Mouse (Mus musculus): ENCODE measurements around the gene Zbtb25. TPM values are rescaled to one million over a fixed set of nuclear protein-coding genes. Genes with fewer than 3 reads are reported as not detected.

Gene Zbtb25
- total RNA-seq, 2 experiments from 2014 or later, result 17.6 to 23.6 TPM

DNA sequence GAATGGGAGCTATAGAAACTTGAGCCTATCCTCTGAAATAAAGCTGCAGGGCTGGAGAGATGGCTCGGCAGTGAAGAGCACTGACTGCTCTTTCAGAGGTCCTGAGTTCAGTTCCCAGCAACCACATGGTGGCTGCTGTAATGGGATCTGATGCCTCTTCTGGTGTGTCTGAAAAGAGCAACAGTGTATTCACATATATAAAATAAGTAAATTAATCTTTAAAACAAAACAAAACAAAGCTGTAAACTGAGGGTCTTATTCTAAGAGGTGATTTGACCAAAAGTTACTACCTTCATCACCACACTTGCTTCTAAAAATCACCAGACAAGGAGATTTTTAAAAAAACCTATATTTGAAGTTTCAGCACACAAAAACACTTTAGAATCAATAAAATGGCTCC, 8.5 kb downstream of the Zbtb25 start:
- Histone ChIP-seq H3K4me3 (no peak overlapping the region), H3K27ac (no peak overlapping the region)
- no peak for DNase-seq (ENCODE audit: low spot score in 2 of 2)
- no peak for TF ChIP-seq CTCF (conservative IDR thresholded peaks at IDR 0.05)

DNA sequence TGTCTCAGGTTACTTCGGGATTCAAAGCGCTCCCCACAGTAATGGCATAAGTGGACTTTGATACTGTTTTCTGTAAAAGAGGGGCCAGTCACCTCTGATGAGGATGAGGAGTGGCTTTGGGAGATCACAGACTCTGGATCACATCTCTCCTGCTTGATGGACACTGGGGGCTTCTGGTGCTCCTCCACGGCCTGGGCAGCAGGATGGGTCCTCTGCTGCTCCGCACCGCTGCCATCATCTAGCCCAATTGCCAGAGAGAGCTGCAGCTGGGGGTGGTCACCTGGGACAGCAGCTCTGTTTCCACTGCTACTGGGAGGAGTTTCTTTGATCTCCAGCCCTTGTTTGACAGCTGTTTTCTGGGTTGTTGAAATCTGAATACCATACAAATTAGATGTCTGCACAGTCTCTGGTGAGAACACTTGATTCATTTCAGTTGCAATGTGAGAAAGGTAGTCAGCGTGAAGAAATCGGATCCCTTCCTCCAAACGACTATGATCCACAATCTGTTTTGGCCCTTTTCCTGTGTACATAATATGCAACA, 19.7 kb downstream of the Zbtb25 start:
- Histone ChIP-seq H3K27ac (no peak overlapping the region), H3K4me3 (no peak overlapping the region)
- DNase-seq (ENCODE audit: low spot score in 2 of 2), result no peak
- TF ChIP-seq CTCF (conservative IDR thresholded peaks at IDR 0.05), result no peak

DNA sequence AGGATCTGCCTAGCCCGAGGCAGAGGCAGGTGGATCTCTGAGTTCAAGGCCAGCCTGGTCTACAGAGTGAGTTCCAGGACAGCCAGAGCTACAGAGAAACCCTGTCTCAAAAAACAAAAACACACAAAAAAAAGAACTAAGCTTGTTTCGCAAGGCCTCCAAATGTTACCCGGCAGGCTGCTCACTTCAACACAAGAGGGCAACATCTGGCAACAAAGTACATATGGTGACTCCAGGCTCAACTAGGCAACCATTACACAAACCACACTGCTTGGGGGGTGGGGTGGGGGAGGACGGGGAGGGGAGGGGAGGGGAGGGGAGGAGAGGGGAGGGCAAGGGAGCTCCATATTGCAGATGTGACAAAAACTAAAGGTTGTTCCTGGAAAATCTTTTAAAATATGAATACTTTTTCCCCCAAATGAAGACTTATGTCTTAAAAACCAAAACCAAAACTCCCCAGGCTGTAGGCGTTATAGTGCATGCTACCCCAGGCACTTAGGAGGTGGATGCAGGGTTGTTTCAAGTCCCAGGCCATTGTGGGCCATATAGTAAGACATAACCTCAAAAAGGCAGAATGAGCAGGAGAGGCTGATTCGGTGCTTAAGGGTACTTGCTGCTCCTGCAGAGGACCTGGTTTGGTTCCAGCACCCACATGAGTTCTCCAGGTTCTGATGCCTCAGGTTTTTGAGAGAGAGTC, 23.5 kb downstream of the Zbtb25 start:
- peak; percentile 45 for TF ChIP-seq CTCF (conservative IDR thresholded peaks at IDR 0.05)
- DNase-seq (ENCODE audit: low spot score in 2 of 2), result no peak
- no peak overlapping the region for H3K4me3 ChIP-seq
- H3K27ac ChIP-seq, result no peak overlapping the region

DNA sequence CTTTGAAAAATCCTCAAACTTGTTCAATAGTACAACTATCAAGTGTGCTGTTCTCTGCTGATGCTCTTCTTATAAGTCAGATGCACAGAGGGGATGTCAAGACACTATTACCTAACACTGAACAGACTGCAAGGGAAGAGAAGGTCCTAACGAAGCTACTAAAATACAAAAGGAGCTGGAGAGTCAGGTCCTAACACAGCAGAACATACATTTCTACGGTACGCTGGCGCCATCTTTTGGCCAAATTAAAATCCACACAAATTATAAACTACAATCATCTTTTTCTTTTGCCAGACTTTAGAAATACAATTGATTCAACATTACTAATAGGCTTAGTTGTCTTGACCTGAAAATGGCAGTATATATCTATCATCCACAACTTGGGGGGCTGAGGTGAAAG, 28.3 kb downstream of the Zbtb25 start:
- Histone ChIP-seq H3K27ac (no peak overlapping the region), H3K4me3 (no peak overlapping the region)
- peak; percentile 55 to 80 for DNase-seq (ENCODE audit: low spot score in 2 of 2)
- TF ChIP-seq CTCF (conservative IDR thresholded peaks at IDR 0.05), result peak; percentile 91

DNA sequence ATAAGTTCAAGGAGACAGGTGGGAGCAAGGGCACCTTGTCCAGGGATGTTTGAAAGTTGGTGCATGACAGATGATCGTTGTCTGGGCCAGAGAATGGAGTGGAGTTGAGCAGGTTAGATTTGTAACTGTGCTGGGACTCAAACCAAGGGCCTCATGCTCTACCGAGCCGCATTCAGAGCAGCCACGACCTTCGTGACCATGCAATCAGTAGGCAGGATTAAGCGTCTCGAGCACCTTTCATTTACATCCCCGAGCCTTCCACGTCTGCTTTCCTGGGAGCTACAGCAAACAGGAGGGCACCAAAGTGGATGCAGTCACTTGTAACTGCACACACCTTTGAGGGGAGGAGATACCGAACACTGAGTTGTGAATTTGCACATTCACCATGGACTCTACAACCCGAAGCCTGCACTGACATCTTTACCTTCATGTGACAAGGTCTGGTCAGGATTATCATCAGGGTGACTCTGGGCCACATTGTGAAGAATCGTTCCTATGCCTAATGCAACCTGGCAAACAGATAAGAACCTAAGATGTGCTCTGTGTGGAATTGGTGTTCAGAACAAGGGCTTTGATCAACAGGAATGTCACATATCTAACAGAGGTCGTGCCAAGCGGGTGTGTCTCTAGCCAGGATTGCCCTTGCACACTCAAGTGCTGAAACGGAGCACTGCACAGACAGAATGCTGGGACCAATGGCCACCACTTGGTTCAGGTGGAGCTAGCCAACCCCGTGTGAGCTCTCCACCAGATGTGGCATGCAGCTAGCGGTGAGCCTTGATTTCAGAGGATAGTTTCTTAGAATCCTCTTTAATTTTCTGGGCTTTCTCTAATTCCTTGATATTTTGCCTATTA, 33.1 kb downstream of the Zbtb25 start:
- H3K4me3 ChIP-seq, result no peak overlapping the region
- no peak for TF ChIP-seq CTCF (conservative IDR thresholded peaks at IDR 0.05)
- DNase-seq (ENCODE audit: low spot score in 2 of 2), result no peak
- no peak overlapping the region for H3K27ac ChIP-seq

DNA sequence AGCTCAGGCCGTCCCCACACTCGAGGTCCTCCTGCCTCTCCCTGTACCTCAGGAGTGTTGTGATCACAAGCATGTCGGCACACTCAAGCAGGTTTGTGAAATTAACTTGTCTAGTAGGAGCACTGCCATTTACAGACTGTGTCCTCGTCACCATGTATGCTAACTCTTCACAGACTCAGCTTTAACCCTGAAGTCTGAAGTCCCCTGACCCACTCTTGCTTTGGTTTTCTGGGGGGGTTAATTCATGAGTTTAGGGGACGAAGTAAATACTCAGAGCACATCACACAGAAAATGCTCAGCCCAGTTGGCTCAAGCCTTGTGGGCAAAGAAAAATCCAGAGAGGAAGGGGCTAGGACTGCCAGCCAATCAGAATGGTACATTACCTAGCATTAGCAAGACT, 33.8 kb downstream of the Zbtb25 start:
- no peak overlapping the region for H3K4me3 ChIP-seq
- no peak for TF ChIP-seq CTCF (conservative IDR thresholded peaks at IDR 0.05)

DNA sequence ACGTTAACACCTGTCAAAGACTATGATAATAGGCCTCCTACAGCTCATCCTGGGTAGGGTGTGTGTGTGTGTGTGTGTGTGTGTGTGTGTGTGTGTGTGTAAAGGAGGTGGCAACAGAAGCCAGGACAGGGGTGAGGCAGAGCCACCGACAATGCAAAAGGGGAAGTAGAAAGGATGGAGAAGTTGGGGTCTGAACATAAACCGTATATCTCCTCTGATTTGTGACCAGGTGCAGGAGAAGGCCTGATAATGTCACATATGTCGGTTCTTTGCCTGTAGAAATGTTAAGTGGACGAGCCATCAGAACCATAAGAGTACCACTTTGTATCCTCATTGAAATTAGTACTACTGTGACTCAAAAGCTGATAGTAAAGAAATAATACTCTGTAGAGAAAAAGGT, 35.7 kb downstream of the Zbtb25 start:
- no peak for DNase-seq (ENCODE audit: low spot score in 2 of 2)
- H3K4me3 ChIP-seq, result no peak overlapping the region
- TF ChIP-seq CTCF (conservative IDR thresholded peaks at IDR 0.05), result no peak
- H3K27ac ChIP-seq, result no peak overlapping the region

More for the DNA sequence above, 33.8 kb downstream of the Zbtb25 start:
- H3K27ac ChIP-seq, result no peak overlapping the region
- DNase-seq (ENCODE audit: low spot score in 2 of 2), result no peak

DNA sequence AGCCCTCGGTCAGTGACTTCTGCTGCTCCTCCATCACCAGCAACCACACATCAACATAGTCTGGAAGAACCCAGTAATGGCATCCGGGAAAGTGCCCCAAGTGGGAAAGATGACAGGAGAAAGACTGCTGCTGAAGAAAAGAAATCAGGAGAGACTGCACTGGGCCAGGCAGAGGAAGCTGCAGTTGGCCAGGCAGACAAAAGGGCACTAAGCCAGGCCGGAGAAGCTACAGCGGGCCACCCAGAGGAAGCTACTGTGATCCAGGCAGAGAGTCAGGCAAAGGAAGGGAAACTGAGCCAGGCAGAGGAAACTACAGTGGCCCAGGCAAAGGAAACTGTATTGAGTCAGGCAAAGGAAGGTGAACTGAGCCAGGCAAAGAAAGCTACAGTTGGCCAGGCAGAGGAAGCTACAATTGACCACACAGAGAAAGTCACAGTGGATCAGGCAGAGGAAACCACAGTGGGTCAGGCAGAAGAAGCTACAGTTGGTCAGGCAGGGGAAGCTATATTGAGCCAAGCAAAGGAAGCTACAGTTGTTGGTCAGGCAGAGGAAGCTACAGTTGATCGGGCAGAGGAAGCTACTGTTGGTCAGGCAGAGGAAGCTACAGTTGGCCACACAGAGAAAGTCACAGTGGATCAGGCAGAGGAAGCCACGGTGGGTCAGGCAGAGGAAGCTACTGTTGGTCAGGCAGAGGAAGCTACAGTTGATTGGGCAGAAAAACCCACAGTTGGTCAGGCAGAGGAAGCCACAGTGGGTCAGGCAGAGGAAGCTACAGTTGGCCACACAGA, 40.6 kb downstream of the Zbtb25 start:
- DNase-seq (ENCODE audit: low spot score in 2 of 2), result no peak
- no peak for TF ChIP-seq CTCF (conservative IDR thresholded peaks at IDR 0.05)
- no peak overlapping the region for H3K27ac ChIP-seq

DNA sequence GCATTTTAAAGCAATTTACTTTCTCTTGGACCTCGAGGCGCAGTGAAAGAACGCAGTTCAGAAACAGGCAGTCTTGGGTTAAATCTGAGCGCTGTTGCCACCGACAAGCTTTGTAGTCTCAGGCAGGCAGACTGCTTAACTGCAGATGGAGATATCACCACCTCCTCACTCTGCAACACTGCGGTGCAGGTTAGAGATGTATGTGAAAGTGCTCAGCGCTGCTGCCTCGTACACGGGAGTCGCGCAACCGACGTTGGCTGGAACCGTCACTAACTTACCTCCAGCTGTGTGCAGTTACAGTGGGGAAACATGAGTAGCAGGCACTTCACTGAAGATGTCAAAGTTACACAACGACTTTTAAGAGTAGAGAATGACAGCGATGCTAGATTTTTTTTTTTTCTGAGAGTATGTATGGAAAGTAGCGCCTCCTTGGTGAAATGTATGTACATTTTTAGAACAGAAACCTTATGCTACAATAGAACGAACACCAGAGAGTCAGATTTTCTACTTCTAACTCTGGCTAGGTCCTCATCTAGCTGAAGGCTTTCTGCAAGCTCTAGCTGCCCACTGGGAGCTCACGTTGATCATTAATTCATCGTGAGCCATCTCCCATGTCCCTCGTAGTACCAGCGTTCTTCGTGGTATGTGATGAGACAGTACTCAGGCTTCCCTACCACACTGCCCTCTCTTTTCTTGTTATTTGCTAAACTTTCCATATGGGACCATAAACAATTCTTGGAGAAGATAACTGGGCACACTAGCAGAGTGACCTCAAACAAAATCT, 42.8 kb downstream of the Zbtb25 start:
- Histone ChIP-seq H3K4me3 (peak overlapping the region; percentile 76), H3K27ac (peak overlapping the region; percentile 92)
- no peak for TF ChIP-seq CTCF (conservative IDR thresholded peaks at IDR 0.05)
- no peak for DNase-seq (ENCODE audit: low spot score in 2 of 2)

More for the DNA sequence above, 40.6 kb downstream of the Zbtb25 start:
- no peak overlapping the region for H3K4me3 ChIP-seq

DNA sequence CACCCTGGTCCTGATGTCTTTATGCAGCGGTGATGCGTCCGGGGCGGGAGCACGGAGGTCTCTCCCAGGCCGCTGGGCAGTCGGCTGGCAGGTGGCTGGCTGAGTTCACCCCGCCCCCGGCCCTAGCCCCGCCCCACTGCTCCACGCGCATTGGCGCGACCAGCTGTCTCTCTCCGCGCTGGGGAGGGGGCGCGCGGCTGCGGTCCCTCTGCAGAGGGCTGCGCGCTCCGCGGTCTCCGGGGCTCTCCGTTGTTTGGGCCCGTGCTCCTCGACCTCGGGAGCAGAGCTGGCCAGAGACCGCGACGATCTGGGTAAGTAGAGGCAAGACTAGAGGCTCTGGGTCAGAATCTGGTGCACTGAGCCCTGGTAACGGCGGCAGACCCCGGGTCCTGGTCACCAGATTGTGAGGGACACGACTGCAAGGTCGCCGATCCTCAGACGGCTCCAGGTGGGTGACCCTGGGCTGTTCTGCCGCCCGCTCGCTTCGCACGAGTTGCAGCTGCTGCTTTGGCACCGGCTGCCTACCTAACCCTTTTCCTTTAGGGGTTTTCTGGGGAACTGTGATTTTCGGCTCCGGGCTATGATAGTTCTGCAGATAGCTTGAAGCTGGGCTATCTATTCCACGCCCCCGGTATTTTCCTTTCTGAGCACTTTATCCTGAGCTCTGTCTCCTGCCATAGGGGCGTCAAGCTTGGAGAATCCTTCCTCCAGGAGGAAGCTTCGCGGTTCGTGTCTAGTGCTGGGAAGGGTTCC, 44.5 kb downstream of the Zbtb25 start, which contains the start of gene Akap5:
Gene Akap5 (plus strand): TSS at position 213 of the 753 bp plus-strand sequence.
- TF ChIP-seq CTCF (conservative IDR thresholded peaks at IDR 0.05), result no peak
- DNase-seq (ENCODE audit: low spot score in 2 of 2), result peak; percentile 42 to 69
- Histone ChIP-seq H3K27ac (peak within 1 kb of the TSS; percentile 92), H3K4me3 (peak within 1 kb of the TSS; percentile 76)

Measured in layer of hippocampus, adult 2 months (tissue).